Mouse (Mus musculus): Measurements from ENCODE around the gene Drg1. TPM values are rescaled to one million over a fixed set of nuclear protein-coding genes. Genes with fewer than 3 reads are reported as not detected.

Gene Drg1
- polyA plus RNA-seq (2014; fragmentation: Illumina TruSeq; extraction: RNeasy Lipid Tissue Mini Kit (QIAGEN cat#74804); ENCODE audit: low replicate concordance), result 116 TPM

GRCm38 (mm10) chr11:3266079-3266685 lies at the start of gene Drg1:
Drg1 (minus strand) TSS chr11:3266415.

GRCm38 (mm10) chr11:3288521-3289301 lies 22.5 kb upstream of the Drg1 start, which contains the start of gene Patz1:
Patz1 (plus strand) TSS chr11:3288874.

GRCm38 (mm10) chr11:3202231-3202701 lies 63.9 kb downstream of the Drg1 start, which contains the start of gene Eif4enif1:
Eif4enif1 (plus strand) TSS chr11:3202392.

GRCm38 (mm10) chr11:3193363-3193762 lies 72.9 kb downstream of the Drg1 start, which contains the start of gene Sfi1:
Sfi1 (minus strand) TSS chr11:3193463.

Other genes with a start within 250 kb of the Drg1 start
- 11.5 TPM for gene Sfi1, start 73.0 kb downstream of the Drg1 start, polyA plus RNA-seq (2014; fragmentation: Illumina TruSeq; extraction: RNeasy Lipid Tissue Mini Kit (QIAGEN cat#74804); ENCODE audit: low replicate concordance)
- gene Eif4enif1, start 64.0 kb downstream of the Drg1 start, polyA plus RNA-seq (2014; fragmentation: Illumina TruSeq; extraction: RNeasy Lipid Tissue Mini Kit (QIAGEN cat#74804); ENCODE audit: low replicate concordance), result 70.0 TPM
- gene Patz1, start 22.5 kb upstream of the Drg1 start, polyA plus RNA-seq (2014; fragmentation: Illumina TruSeq; extraction: RNeasy Lipid Tissue Mini Kit (QIAGEN cat#74804); ENCODE audit: low replicate concordance), result 5.2 TPM
- gene Pik3ip1, start 64.0 kb upstream of the Drg1 start, polyA plus RNA-seq (2014; fragmentation: Illumina TruSeq; extraction: RNeasy Lipid Tissue Mini Kit (QIAGEN cat#74804); ENCODE audit: low replicate concordance), result 0.93 TPM
- gene Limk2, start 142.8 kb upstream of the Drg1 start, polyA plus RNA-seq (2014; fragmentation: Illumina TruSeq; extraction: RNeasy Lipid Tissue Mini Kit (QIAGEN cat#74804); ENCODE audit: low replicate concordance), result 17.3 TPM
- 24.3 TPM for gene Rnf185, start 185.9 kb upstream of the Drg1 start, polyA plus RNA-seq (2014; fragmentation: Illumina TruSeq; extraction: RNeasy Lipid Tissue Mini Kit (QIAGEN cat#74804); ENCODE audit: low replicate concordance)
- gene Pla2g3, start 221.9 kb upstream of the Drg1 start, polyA plus RNA-seq (2014; fragmentation: Illumina TruSeq; extraction: RNeasy Lipid Tissue Mini Kit (QIAGEN cat#74804); ENCODE audit: low replicate concordance), result not detected
- gene Inpp5j, start 238.4 kb upstream of the Drg1 start, polyA plus RNA-seq (2014; fragmentation: Illumina TruSeq; extraction: RNeasy Lipid Tissue Mini Kit (QIAGEN cat#74804); ENCODE audit: low replicate concordance), result 0.78 TPM
- 1.5 TPM for gene Selenom, start 248.3 kb upstream of the Drg1 start, polyA plus RNA-seq (2014; fragmentation: Illumina TruSeq; extraction: RNeasy Lipid Tissue Mini Kit (QIAGEN cat#74804); ENCODE audit: low replicate concordance)